Comparison of ENCODE assay signal across 27 mouse cellular contexts in genomic region chr6:32184402-32184985, GRCm38 (mm10).
DNase-seq lines count a peak whose midpoint lies in the region; ATAC-seq lines count a peak whose summit lies in the region.
"Had no signal": no experiment of that assay in that cellular context is flagged by ENCODE, and none has a peak within 500 bp of the region (broad histone marks: within the 10 kb centered on the region; RNA-seq: fewer than 3 reads in every experiment).

No protein-coding gene starts in this region.

- no peaks in the 10 kb centered on the region for H3K36me3 ChIP-seq in midbrain, embryonic 11.5 days (ENCODE audit: control insufficient read depth, insufficient read depth, low read length)
- peaks cover 28% of the 10 kb centered on the region for H3K36me3 ChIP-seq in midbrain, embryonic 13.5 days
- H3K36me3 ChIP-seq in hindbrain, embryonic 10.5 days = peaks cover 5% of the 10 kb centered on the region; the same call in 1 of the 2 replicates
- H3K36me3 ChIP-seq: embryonic facial prominence, embryonic 10.5 days; embryonic facial prominence, embryonic 13.5 days had no signal

- no peak for ATAC-seq in midbrain, embryonic 11.5 days (ENCODE audit: low FRiP score)
- ATAC-seq in midbrain, embryonic 13.5 days = no peak
- ATAC-seq in granulocyte monocyte progenitor cell, adult 5-6 weeks (replicated peaks; ENCODE audit: poor library complexity, severe bottlenecking) = peak; percentile 76
- peak; percentile 69 for ATAC-seq in megakaryocyte progenitor cell, adult 5-6 weeks (replicated peaks; ENCODE audit: poor library complexity)
- ATAC-seq: activated CD4-positive, CD25-positive, alpha-beta regulatory T cell, adult 4 months; forebrain, embryonic 15.5 days; hindbrain, embryonic 16.5 days; intestine, embryonic 16.5 days had no signal

- no peak overlapping the region for H3K4me2 ChIP-seq in midbrain, embryonic 11.5 days
- H3K4me2 ChIP-seq in midbrain, embryonic 13.5 days (replicated peaks) = no peak overlapping the region
- H3K4me2 ChIP-seq: embryonic facial prominence, embryonic 13.5 days; forebrain, embryonic 12.5 days; forebrain, embryonic 15.5 days; heart, embryonic 13.5 days; hindbrain, embryonic 13.5 days had no signal

- no peak overlapping the region for H3K27ac ChIP-seq in midbrain, embryonic 11.5 days (ENCODE audit: low read depth, low read length)
- no peak overlapping the region for H3K27ac ChIP-seq in midbrain, embryonic 13.5 days
- no peak overlapping the region for H3K27ac ChIP-seq in hindbrain, embryonic 10.5 days
- H3K27ac ChIP-seq: embryonic facial prominence, embryonic 13.5 days; forebrain, embryonic 12.5 days; forebrain, embryonic 15.5 days; heart, adult 2 months; heart, embryonic 10.5 days; heart, embryonic 13.5 days; hindbrain, embryonic 13.5 days had no signal

- H3K4me3 ChIP-seq in midbrain, embryonic 11.5 days (ENCODE audit: low read depth, low read length) = no peak overlapping the region
- no peak overlapping the region for H3K4me3 ChIP-seq in midbrain, embryonic 13.5 days (replicated peaks)
- H3K4me3 ChIP-seq in hindbrain, embryonic 10.5 days = no peak overlapping the region
- H3K4me3 ChIP-seq: embryonic facial prominence, embryonic 10.5 days; embryonic facial prominence, embryonic 13.5 days; erythroblast, embryonic 14.5 days; forebrain, embryonic 12.5 days; forebrain, embryonic 15.5 days; heart, adult 2 months; heart, embryonic 10.5 days; heart, embryonic 13.5 days; hindbrain, embryonic 13.5 days had no signal

- WGBS in midbrain, embryonic 11.5 days = 95% methylated on average over 4 of the region's 4 CpGs
- 99% methylated on average over 4 of the region's 4 CpGs for WGBS in midbrain, embryonic 13.5 days
- 87% methylated on average over 4 of the region's 4 CpGs for WGBS in hindbrain, embryonic 10.5 days

- H3K9ac ChIP-seq in midbrain, embryonic 11.5 days (ENCODE audit: low read length) = no peak overlapping the region
- no peak overlapping the region for H3K9ac ChIP-seq in midbrain, embryonic 13.5 days (replicated peaks)
- H3K9ac ChIP-seq: embryonic facial prominence, embryonic 13.5 days; forebrain, embryonic 12.5 days; forebrain, embryonic 15.5 days; heart, embryonic 13.5 days; hindbrain, embryonic 13.5 days had no signal

- no peaks in the 10 kb centered on the region for H3K27me3 ChIP-seq in midbrain, embryonic 11.5 days (ENCODE audit: control insufficient read depth, insufficient read depth, low read length)
- no peaks in the 10 kb centered on the region for H3K27me3 ChIP-seq in midbrain, embryonic 13.5 days
- no peaks in the 10 kb centered on the region; the same call in 1 of the 2 replicates for H3K27me3 ChIP-seq in hindbrain, embryonic 10.5 days (ENCODE audit: insufficient read depth, poor library complexity, severe bottlenecking)
- H3K27me3 ChIP-seq: embryonic facial prominence, embryonic 13.5 days; forebrain, embryonic 12.5 days; forebrain, embryonic 15.5 days; heart, embryonic 13.5 days; hindbrain, embryonic 13.5 days had no signal

- H3K9me3 ChIP-seq in midbrain, embryonic 11.5 days (ENCODE audit: control insufficient read depth, low read length) = no peaks in the 10 kb centered on the region
- H3K9me3 ChIP-seq in midbrain, embryonic 13.5 days = no peaks in the 10 kb centered on the region
- no peaks in the 10 kb centered on the region for H3K9me3 ChIP-seq in hindbrain, embryonic 10.5 days
- H3K9me3 ChIP-seq: embryonic facial prominence, embryonic 10.5 days; embryonic facial prominence, embryonic 13.5 days; forebrain, embryonic 12.5 days; forebrain, embryonic 15.5 days; heart, embryonic 10.5 days; heart, embryonic 13.5 days; hindbrain, embryonic 13.5 days had no signal

- H3K4me1 ChIP-seq in midbrain, embryonic 11.5 days (ENCODE audit: control insufficient read depth, insufficient read depth, low read length) = no peaks in the 10 kb centered on the region
- no peaks in the 10 kb centered on the region for H3K4me1 ChIP-seq in midbrain, embryonic 13.5 days (replicated peaks)
- H3K4me1 ChIP-seq in hindbrain, embryonic 10.5 days (replicated peaks) = peaks cover 14% of the 10 kb centered on the region
- H3K4me1 ChIP-seq: heart, embryonic 10.5 days; heart, embryonic 13.5 days had no signal

- DNase-seq in midbrain, embryonic 11.5 days (ENCODE audit: low spot score, missing footprints) = peak; percentile 51
- no peak for DNase-seq in gastrocnemius, postnatal 4 days (ENCODE audit: low spot score in 2 of 2)
- no peak for DNase-seq in cerebellum, adult 9-10 months
- DNase-seq in hindbrain, embryonic 10.5 days (ENCODE audit: low spot score) = no peak
- DNase-seq: adrenal gland, adult 8-10 months; adrenal gland, postnatal 25 days; cerebellum, adult 11-12 months; cerebellum, adult 8-10 months; cerebellum, postnatal 14 days; embryo, embryonic 11 days; gastrocnemius, postnatal 10 days; gastrocnemius, postnatal 36 days; heart, adult 2 months had no signal

Comparison
In these comparisons a context has a peak if more than half of its experiments do, and no peak if none do; other contexts are left out.
1. ATAC-seq: peak in granulocyte monocyte progenitor cell, adult 5-6 weeks (single experiment) and megakaryocyte progenitor cell, adult 5-6 weeks (single experiment); none in midbrain, embryonic 11.5 days (single experiment) and midbrain, embryonic 13.5 days (single experiment).